Mouse (Mus musculus) cortical plate, adult 2 months (tissue): ENCODE measurements around the gene Atl3.

Experiments
- CTCF ChIP-seq: fragments of 200-500 bp; IDR thresholded peaks from 2 replicates; pipeline ENCODE4 v1.5.1; 2011; ENCODE audit warnings: mild to moderate bottlenecking, control low read depth, low read length; ENCODE audit not compliant: insufficient read depth; ENCODE audit errors: extremely low read depth
- POLR2A ChIP-seq: fragments of 200-500 bp; IDR thresholded peaks from 2 replicates; pipeline ENCODE4 v1.6.1; 2011; ENCODE audit warnings: mild to moderate bottlenecking, low read length, control low read depth; ENCODE audit not compliant: insufficient read depth; ENCODE audit errors: extremely low read depth

DNA sequence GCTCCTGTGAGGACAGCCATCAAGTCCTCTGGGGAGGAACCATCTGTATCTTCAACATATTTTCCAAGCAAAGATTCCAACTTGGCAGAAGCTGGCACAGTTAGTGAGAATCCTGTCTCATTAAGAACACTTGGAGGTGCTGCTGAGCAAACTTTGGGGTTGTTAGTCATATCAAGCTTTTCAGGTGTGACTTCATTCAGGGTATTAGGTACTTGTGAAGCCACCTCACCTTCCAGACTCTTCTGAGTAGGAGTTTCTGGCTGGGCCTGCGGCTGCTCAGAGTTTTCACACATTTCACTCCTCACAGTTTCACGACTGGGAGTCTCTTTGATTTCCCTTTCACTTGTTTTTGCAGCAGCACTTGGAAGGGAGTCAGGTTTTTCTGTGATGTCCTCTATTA, 37.0 kb upstream of the Atl3 start:
- no peak for TF ChIP-seq CTCF
- TF ChIP-seq POLR2A, result no peak
